Mouse (Mus musculus): ENCODE results near the gene Fam184a.

- TF ChIP-seq CTCF (IDR thresholded peaks at IDR 0.05; ENCODE audit: low read depth) (no peak), EP300 (IDR thresholded peaks at IDR 0.05; ENCODE audit: low read depth) (no peak)
Measured at GRCm38 (mm10) chr10:53688952-53689584, 61.9 kb downstream of the Fam184a start.
